Comparison of ENCODE assay signal across 10 mouse cellular contexts in the genomic region with DNA sequence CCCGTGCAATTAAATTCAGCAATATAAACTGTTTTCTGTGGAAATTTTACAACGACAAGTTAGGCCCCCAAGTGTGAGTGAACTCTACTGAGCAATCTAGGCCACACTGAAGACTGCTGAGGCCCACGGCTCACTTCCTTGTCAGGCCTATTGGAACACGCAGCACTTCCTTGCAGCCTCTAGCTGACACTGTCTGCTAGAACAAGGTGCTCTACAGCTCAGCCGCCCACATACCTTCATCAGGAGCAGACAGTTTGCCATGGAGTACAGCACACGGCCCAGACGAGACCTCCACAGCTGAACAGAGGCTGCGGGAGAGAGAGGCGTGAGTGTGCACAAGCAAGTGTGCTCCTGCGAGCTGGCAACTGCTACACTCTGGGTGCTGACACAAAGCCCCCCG. TPM values are rescaled to one million over a fixed set of nuclear protein-coding genes. Genes with fewer than 3 reads are reported as not detected.
DNase-seq lines count a peak whose midpoint lies in the region; ATAC-seq and TF ChIP-seq lines count a peak whose summit lies in the region.
"Had no signal": no experiment of that assay in that cellular context is flagged by ENCODE, and none has a peak within 500 bp of the region (broad histone marks: within the 10 kb centered on the region; RNA-seq: fewer than 3 reads in every experiment).

No protein-coding gene starts in this region.

- H3K4me2 ChIP-seq in hindbrain, embryonic 14.5 days (replicated peaks) = no peak overlapping the region
- H3K4me2 ChIP-seq in CH12.LX (ENCODE audit: insufficient read depth, low read depth, poor library complexity, severe bottlenecking) = no peak overlapping the region
- H3K4me2 ChIP-seq in forebrain, embryonic 14.5 days (ENCODE audit: low read length) = no peak overlapping the region
- H3K4me2 ChIP-seq in limb, embryonic 12.5 days = no peak overlapping the region
- H3K4me2 ChIP-seq in lung, postnatal 0 days (replicated peaks; ENCODE audit: low read depth, low read length) = no peak overlapping the region

- TF ChIP-seq EP300 in CH12.LX (IDR thresholded peaks at IDR 0.05; ENCODE audit: low read length) = no peak
- TF ChIP-seq EP300 in lung, postnatal 0 days (IDR thresholded peaks at IDR 0.05) = no peak

- no peaks in the 10 kb centered on the region for H3K36me3 ChIP-seq in hindbrain, embryonic 14.5 days (replicated peaks; ENCODE audit: control insufficient read depth, insufficient read depth)
- H3K36me3 ChIP-seq in hindbrain, embryonic 10.5 days = peaks cover 12% of the 10 kb centered on the region
- H3K36me3 ChIP-seq in CH12.LX (replicated peaks in 1 of 2; ENCODE audit: control insufficient read depth in 1 of 2, insufficient read depth in 1 of 2, low read length in 1 of 2) = peaks cover 23 to 73% of the 10 kb centered on the region in 2 experiments
- H3K36me3 ChIP-seq in forebrain, embryonic 14.5 days (ENCODE audit: control insufficient read depth, insufficient read depth, low read length) = peaks cover 4% of the 10 kb centered on the region; the same call in 1 of the 2 replicates
- peaks cover 26% of the 10 kb centered on the region for H3K36me3 ChIP-seq in limb, embryonic 12.5 days
- H3K36me3 ChIP-seq in lung, postnatal 0 days (ENCODE audit: insufficient read depth, low read length) = peaks cover 5% of the 10 kb centered on the region; the same call in 1 of the 2 replicates

- peaks cover 22% of the 10 kb centered on the region for H3K4me1 ChIP-seq in hindbrain, embryonic 14.5 days (replicated peaks; ENCODE audit: control insufficient read depth, insufficient read depth, low read length)
- peaks cover 32% of the 10 kb centered on the region for H3K4me1 ChIP-seq in hindbrain, embryonic 10.5 days (replicated peaks)
- peaks cover 8 to 59% of the 10 kb centered on the region in 2 experiments for H3K4me1 ChIP-seq in CH12.LX (ENCODE audit: control insufficient read depth in 1 of 2, insufficient read depth in 2 of 2)
- peaks cover 19% of the 10 kb centered on the region for H3K4me1 ChIP-seq in forebrain, embryonic 14.5 days (ENCODE audit: control insufficient read depth, insufficient read depth, low read length)
- H3K4me1 ChIP-seq in limb, embryonic 12.5 days (replicated peaks) = peaks cover 15% of the 10 kb centered on the region
- H3K4me1 ChIP-seq in lung, postnatal 0 days (ENCODE audit: insufficient read depth, low read depth, low read length) = no peaks in the 10 kb centered on the region

- 86% methylated on average over 11 of the region's 11 CpGs for WGBS in hindbrain, embryonic 14.5 days
- WGBS in hindbrain, embryonic 10.5 days = 89% methylated on average over 11 of the region's 11 CpGs
- WGBS in forebrain, embryonic 14.5 days = 57% methylated on average over 11 of the region's 11 CpGs
- 69% methylated on average over 11 of the region's 11 CpGs for WGBS in limb, embryonic 12.5 days
- whole genome bisulfite sequencing in lung, postnatal 0 days = 82% methylated on average over 11 of the region's 11 CpGs

- DNase-seq in hindbrain, embryonic 14.5 days (ENCODE audit: low spot score) = no peak
- DNase-seq in hindbrain, embryonic 10.5 days (ENCODE audit: low spot score) = no peak
- peak; percentile 14 for DNase-seq in CH12.LX (ENCODE audit: extremely low read depth)
- no peak for DNase-seq in forebrain, embryonic 14.5 days (ENCODE audit: low spot score)
- no peak for DNase-seq in Muller cell, postnatal 12 days (ENCODE audit: inconsistent ontology term)
- no peak for DNase-seq in lung, postnatal 0 days (ENCODE audit: low spot score)
- no peak for DNase-seq in lung, postnatal 4 days

- ATAC-seq in hindbrain, embryonic 14.5 days (ENCODE audit: low FRiP score) = no peak
- ATAC-seq in forebrain, embryonic 14.5 days = 0 out of 2 replicates have a peak, but pooled peaks have one; percentile 13
- no peak for ATAC-seq in limb, embryonic 12.5 days (ENCODE audit: insufficient number of reproducible peaks, insufficient read depth, low FRiP score, low TSS enrichment, low read depth)
- no peak for ATAC-seq in lung, postnatal 0 days

- H3K9me3 ChIP-seq in hindbrain, embryonic 14.5 days (ENCODE audit: control insufficient read depth, low read length) = no peaks in the 10 kb centered on the region
- no peaks in the 10 kb centered on the region for H3K9me3 ChIP-seq in hindbrain, embryonic 10.5 days
- H3K9me3 ChIP-seq in CH12.LX (replicated peaks; ENCODE audit: low read length) = no peaks in the 10 kb centered on the region
- no peaks in the 10 kb centered on the region for H3K9me3 ChIP-seq in forebrain, embryonic 14.5 days (replicated peaks; ENCODE audit: control insufficient read depth, low read length)
- H3K9me3 ChIP-seq in limb, embryonic 12.5 days = no peaks in the 10 kb centered on the region
- no peaks in the 10 kb centered on the region for H3K9me3 ChIP-seq in lung, postnatal 0 days (ENCODE audit: low read length)
- H3K9me3 ChIP-seq: heart, embryonic 15.5 days had no signal

- TF ChIP-seq RAD21 in CH12.LX (IDR thresholded peaks at IDR 0.05; ENCODE audit: low read depth, low read length) = no peak

- H3K9ac ChIP-seq in hindbrain, embryonic 14.5 days = peak overlapping the region; percentile 48; the same call in 1 of the 2 replicates
- H3K9ac ChIP-seq in CH12.LX (ENCODE audit: insufficient read depth, low read depth) = no peak overlapping the region
- peak overlapping the region; percentile 25; the same call in 1 of the 2 replicates for H3K9ac ChIP-seq in forebrain, embryonic 14.5 days (ENCODE audit: low read length)
- H3K9ac ChIP-seq in limb, embryonic 12.5 days (replicated peaks) = peak overlapping the region; percentile 34; the same call in 1 of the 2 replicates
- no peak overlapping the region for H3K9ac ChIP-seq in lung, postnatal 0 days (replicated peaks; ENCODE audit: low read depth)
- H3K9ac ChIP-seq: heart, embryonic 15.5 days; liver, embryonic 14.5 days had no signal

- H3K27me3 ChIP-seq in hindbrain, embryonic 14.5 days (ENCODE audit: control insufficient read depth, insufficient read depth, low read length) = no peaks in the 10 kb centered on the region
- peaks cover 53% of the 10 kb centered on the region for H3K27me3 ChIP-seq in hindbrain, embryonic 10.5 days (ENCODE audit: insufficient read depth, poor library complexity, severe bottlenecking)
- no peaks in the 10 kb centered on the region for H3K27me3 ChIP-seq in CH12.LX (replicated peaks)
- no peaks in the 10 kb centered on the region for H3K27me3 ChIP-seq in forebrain, embryonic 14.5 days (replicated peaks; ENCODE audit: control insufficient read depth, insufficient read depth, low read length)
- no peaks in the 10 kb centered on the region for H3K27me3 ChIP-seq in limb, embryonic 12.5 days
- H3K27me3 ChIP-seq in lung, postnatal 0 days (replicated peaks; ENCODE audit: insufficient read depth, low read length) = no peaks in the 10 kb centered on the region
- H3K27me3 ChIP-seq: heart, embryonic 15.5 days had no signal

- H3K79me2 ChIP-seq in CH12.LX (replicated peaks; ENCODE audit: control insufficient read depth, extremely low read depth, insufficient read depth, poor library complexity, severe bottlenecking) = no peaks in the 10 kb centered on the region

- H3K27ac ChIP-seq in hindbrain, embryonic 14.5 days = peak overlapping the region; percentile 87
- no peak overlapping the region for H3K27ac ChIP-seq in hindbrain, embryonic 10.5 days
- H3K27ac ChIP-seq in CH12.LX (ENCODE audit: insufficient read depth, low read depth) = no peak overlapping the region; the same call in 1 of the 2 replicates
- H3K27ac ChIP-seq in forebrain, embryonic 14.5 days (ENCODE audit: low read depth, low read length) = peak overlapping the region; percentile 91
- H3K27ac ChIP-seq in limb, embryonic 12.5 days = peak overlapping the region; percentile 8; the same call in 1 of the 2 replicates
- H3K27ac ChIP-seq in lung, postnatal 0 days (ENCODE audit: low read length) = no peak overlapping the region
- H3K27ac ChIP-seq: liver, embryonic 14.5 days had no signal

- in situ Hi-C loops in CH12.LX (cut with MboI; ENCODE audit: low pct_ligation_motif_present, low pct_unique_long_range_greater_than_20kb, low sequenced_read_pairs) = no loop called here

- dilution Hi-C loops in CH12.LX (cut with MboI; ENCODE audit: extremely low pct_ligation_motif_present, extremely low pct_unique_long_range_greater_than_20kb, low sequenced_read_pairs) = no loop called here

- no peak for TF ChIP-seq CTCF in CH12.LX (conservative IDR thresholded peaks at IDR 0.05 in 1 of 2, IDR thresholded peaks at IDR 0.05 in 1 of 2; ENCODE audit: low read depth in 2 of 2, low read length in 2 of 2)
- TF ChIP-seq CTCF in lung, postnatal 0 days (IDR thresholded peaks at IDR 0.05) = no peak

- TF ChIP-seq POLR2A in CH12.LX (IDR thresholded peaks at IDR 0.05; ENCODE audit: low read depth, low read length) = no peak

- H3K4me3 ChIP-seq in hindbrain, embryonic 14.5 days (replicated peaks; ENCODE audit: low read length) = no peak overlapping the region
- H3K4me3 ChIP-seq in hindbrain, embryonic 10.5 days = no peak overlapping the region
- no peak overlapping the region for H3K4me3 ChIP-seq in CH12.LX (replicated peaks in 1 of 3; ENCODE audit: low read depth in 2 of 3, low read length in 2 of 3, poor library complexity in 1 of 3)
- no peak overlapping the region for H3K4me3 ChIP-seq in forebrain, embryonic 14.5 days (ENCODE audit: low read depth, low read length)
- no peak overlapping the region for H3K4me3 ChIP-seq in limb, embryonic 12.5 days (replicated peaks)
- no peak overlapping the region for H3K4me3 ChIP-seq in lung, postnatal 0 days (ENCODE audit: low read depth, low read length)
- H3K4me3 ChIP-seq: heart, embryonic 15.5 days had no signal

RNA-seq across cellular contexts. Expression of gene Adi1, which starts 26.3 kb away (rescaled TPM):
- polyA plus RNA-seq in hindbrain, embryonic 14.5 days (2014; fragmentation: Nextera tagmentation; extraction: Ambion mirVana) = 27.5 and 29.2 TPM in 2 replicates
- 45.5 and 49.1 TPM in 2 replicates for polyA plus RNA-seq in hindbrain, embryonic 10.5 days (2016; fragmentation: Nextera tagmentation; extraction: Ambion mirVana)
- total RNA-seq in CH12.LX (2012; rRNA removed) (25.3 and 27.7 TPM in 2 replicates), CH12.LX (2014; rRNA removed) (32.3 and 37.5 TPM in 2 replicates)
- polyA plus RNA-seq in CH12.LX (2012; ENCODE audit: insufficient read length, low read depth) = 58.3 and 74.6 TPM in 2 replicates
- polyA plus RNA-seq in forebrain, embryonic 14.5 days (2014; fragmentation: Nextera tagmentation; extraction: Ambion mirVana) = 43.6 and 44.8 TPM in 2 replicates
- polyA plus RNA-seq in limb, embryonic 12.5 days (2016; fragmentation: Nextera tagmentation; extraction: Ambion mirVana) = 66.1 and 68.9 TPM in 2 replicates
- polyA plus RNA-seq in lung, postnatal 0 days (2015; fragmentation: Nextera tagmentation; extraction: Ambion mirVana) = 54.5 TPM in 2 replicates

RNA-seq across cellular contexts. Expression of gene Trappc12, which starts 49.0 kb away (rescaled TPM):
- polyA plus RNA-seq in hindbrain, embryonic 14.5 days (2014; fragmentation: Nextera tagmentation; extraction: Ambion mirVana) = 39.1 and 41.3 TPM in 2 replicates
- polyA plus RNA-seq in hindbrain, embryonic 10.5 days (2016; fragmentation: Nextera tagmentation; extraction: Ambion mirVana) = 35.3 and 38.1 TPM in 2 replicates
- 31.0 and 33.9 TPM in 2 replicates for total RNA-seq in CH12.LX (2012; rRNA removed)
- 28.7 and 28.9 TPM in 2 replicates for total RNA-seq in CH12.LX (2014; rRNA removed)
- polyA plus RNA-seq in CH12.LX (2012; ENCODE audit: insufficient read length, low read depth) = 20.9 and 26.7 TPM in 2 replicates
- 38.4 and 43.2 TPM in 2 replicates for polyA plus RNA-seq in forebrain, embryonic 14.5 days (2014; fragmentation: Nextera tagmentation; extraction: Ambion mirVana)
- 42.1 and 43.0 TPM in 2 replicates for polyA plus RNA-seq in limb, embryonic 12.5 days (2016; fragmentation: Nextera tagmentation; extraction: Ambion mirVana)
- polyA plus RNA-seq in lung, postnatal 0 days (2015; fragmentation: Nextera tagmentation; extraction: Ambion mirVana) = 19.0 and 21.2 TPM in 2 replicates

RNA-seq across cellular contexts. Expression of gene Eipr1, which starts 50.3 kb away (rescaled TPM):
- polyA plus RNA-seq in hindbrain, embryonic 14.5 days (2014; fragmentation: Nextera tagmentation; extraction: Ambion mirVana) = 68.2 and 75.3 TPM in 2 replicates
- polyA plus RNA-seq in hindbrain, embryonic 10.5 days (2016; fragmentation: Nextera tagmentation; extraction: Ambion mirVana) = 44.2 and 55.2 TPM in 2 replicates
- total RNA-seq in CH12.LX (2012; rRNA removed) = 35.4 and 36.2 TPM in 2 replicates
- total RNA-seq in CH12.LX (2014; rRNA removed) = 32.4 and 34.4 TPM in 2 replicates
- 33.3 and 38.6 TPM in 2 replicates for polyA plus RNA-seq in CH12.LX (2012; ENCODE audit: insufficient read length, low read depth)
- 80.9 and 87.5 TPM in 2 replicates for polyA plus RNA-seq in forebrain, embryonic 14.5 days (2014; fragmentation: Nextera tagmentation; extraction: Ambion mirVana)
- 33.7 and 35.5 TPM in 2 replicates for polyA plus RNA-seq in limb, embryonic 12.5 days (2016; fragmentation: Nextera tagmentation; extraction: Ambion mirVana)
- 18.2 and 21.6 TPM in 2 replicates for polyA plus RNA-seq in lung, postnatal 0 days (2015; fragmentation: Nextera tagmentation; extraction: Ambion mirVana)

RNA-seq across cellular contexts. Expression of gene Rnaseh1, which starts 51.9 kb away (rescaled TPM):
- 17.6 and 18.8 TPM in 2 replicates for polyA plus RNA-seq in hindbrain, embryonic 14.5 days (2014; fragmentation: Nextera tagmentation; extraction: Ambion mirVana)
- polyA plus RNA-seq in hindbrain, embryonic 10.5 days (2016; fragmentation: Nextera tagmentation; extraction: Ambion mirVana) = 33.0 and 34.8 TPM in 2 replicates
- 31.1 and 31.6 TPM in 2 replicates for total RNA-seq in CH12.LX (2012; rRNA removed)
- 33.8 and 34.9 TPM in 2 replicates for total RNA-seq in CH12.LX (2014; rRNA removed)
- 33.4 and 36.3 TPM in 2 replicates for polyA plus RNA-seq in CH12.LX (2012; ENCODE audit: insufficient read length, low read depth)
- polyA plus RNA-seq in forebrain, embryonic 14.5 days (2014; fragmentation: Nextera tagmentation; extraction: Ambion mirVana) = 24.8 and 26.1 TPM in 2 replicates
- polyA plus RNA-seq in limb, embryonic 12.5 days (2016; fragmentation: Nextera tagmentation; extraction: Ambion mirVana) = 32.7 and 33.7 TPM in 2 replicates
- polyA plus RNA-seq in lung, postnatal 0 days (2015; fragmentation: Nextera tagmentation; extraction: Ambion mirVana) = 18.9 and 21.5 TPM in 2 replicates

Comparison
In these comparisons a context has a peak if more than half of its experiments do, and no peak if none do; other contexts are left out.
1. H3K27ac ChIP-seq: peak in hindbrain, embryonic 14.5 days (single experiment), forebrain, embryonic 14.5 days (single experiment) and limb, embryonic 12.5 days (single experiment); none in hindbrain, embryonic 10.5 days (single experiment), CH12.LX (single experiment) and lung, postnatal 0 days (single experiment).
2. H3K9ac ChIP-seq: peak in hindbrain, embryonic 14.5 days (single experiment), forebrain, embryonic 14.5 days (single experiment) and limb, embryonic 12.5 days (single experiment); none in CH12.LX (single experiment) and lung, postnatal 0 days (single experiment).